Mouse (Mus musculus) hindbrain, embryonic 12.5 days (tissue): ENCODE measurements around the gene 1700001L19Rik. TPM values are rescaled to one million over a fixed set of nuclear protein-coding genes. Genes with fewer than 3 reads are reported as not detected.

Experiments used
- ATAC-seq: fragments of 200-750 bp; cut with Nextera tagmentation; 2 replicates; pipeline ENCODE4 v1.8.0; 2017; ENCODE audit warnings: moderate TSS enrichment; ENCODE audit not compliant: low FRiP score
- H3K27ac ChIP-seq: fragments of 300-500 bp; sonication (generic); 2 replicates; pipeline ENCODE4 v1.5.1; 2016; ENCODE audit warnings: mild to moderate bottlenecking
- H3K27me3 ChIP-seq: fragments of 300-500 bp; sonication (generic); 2 replicates; pipeline ENCODE4 v1.6.1; 2016; ENCODE audit warnings: mild to moderate bottlenecking
- H3K36me3 ChIP-seq: fragments of 300-500 bp; sonication (generic); 2 replicates; pipeline ENCODE4 v1.6.1; 2016; ENCODE audit warnings: mild to moderate bottlenecking
- H3K4me1 ChIP-seq: fragments of 300-500 bp; sonication (generic); 2 replicates; pipeline ENCODE4 v1.6.1; 2016
- H3K4me2 ChIP-seq: fragments of 300-500 bp; sonication (generic); replicated peaks from 2 replicates; pipeline ENCODE4 v1.6.1; 2016; ENCODE audit warnings: mild to moderate bottlenecking
- H3K4me3 ChIP-seq: fragments of 300-500 bp; sonication (generic); 2 replicates; pipeline ENCODE4 v1.5.1; 2016; ENCODE audit warnings: mild to moderate bottlenecking
- H3K9ac ChIP-seq: fragments of 300-500 bp; sonication (generic); 2 replicates; pipeline ENCODE4 v1.6.1; 2016; ENCODE audit warnings: mild to moderate bottlenecking, moderate library complexity
- H3K9me3 ChIP-seq: fragments of 300-500 bp; sonication (generic); replicated peaks from 2 replicates; pipeline ENCODE4 v1.6.1; 2016; ENCODE audit warnings: mild to moderate bottlenecking
- WGBS: fragments of 180-500 bp; shearing (Covaris S2); methylation state at CpG from one replicate; pipeline ENCODE4 v1.1.7; 2016; 5-methylcytosine and 5-hydroxymethylcytosine counted together
- polyA plus RNA-seq: library from polyadenylated mRNA; unstranded; fragments of >200 nt; fragmentation: Nextera tagmentation; extraction: Ambion mirVana; gene quantifications from 2 replicates; pipeline ENCODE4 v1.2.1, GENCODE M21; 2016

1700001L19Rik gene
- polyA plus RNA-seq, 1 experiment from 2014 or later: 1.3 TPM

DNA sequence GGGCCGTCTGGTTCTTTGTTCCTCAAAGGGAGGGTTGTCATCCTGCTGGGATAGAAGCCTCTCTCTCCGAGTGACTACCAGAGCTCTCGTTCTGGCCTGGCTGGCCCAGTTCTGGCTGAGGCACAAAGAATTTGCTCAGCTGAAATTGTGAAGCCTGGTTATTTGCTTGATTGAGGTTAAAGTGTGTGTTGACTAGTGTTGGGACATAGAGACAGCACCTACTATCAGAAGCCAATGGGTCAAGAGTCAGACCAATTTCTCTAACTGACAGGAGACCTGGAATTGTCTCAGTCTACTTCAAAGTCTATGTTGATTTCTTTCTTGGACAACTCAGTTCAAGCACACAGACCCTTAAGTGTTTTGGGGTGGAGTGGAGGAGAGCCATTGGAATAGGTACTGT, 29.8 kb downstream of the 1700001L19Rik start:
- WGBS: 72% methylated on average over 3 of the region's 3 CpGs

DNA sequence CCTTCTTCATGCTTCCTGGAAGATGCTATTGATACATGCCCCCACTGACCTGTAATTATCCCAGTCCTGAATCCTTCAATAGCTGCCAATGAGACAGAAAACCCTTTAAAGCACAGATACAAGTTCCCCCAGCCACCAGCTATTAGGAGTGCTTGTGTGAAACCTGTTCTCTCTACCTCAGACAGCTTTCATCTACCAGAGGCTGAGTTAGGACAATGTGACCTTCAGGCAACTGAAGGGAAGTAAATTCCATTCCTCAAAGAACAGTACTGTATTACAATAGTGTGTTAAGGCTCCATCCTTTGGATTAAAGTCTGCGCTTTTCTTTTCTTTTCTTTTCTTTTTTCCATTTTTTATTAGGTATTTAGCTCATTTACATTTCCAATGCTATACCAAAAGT, 45.6 kb downstream of the 1700001L19Rik start:
- Histone ChIP-seq H3K4me3 (no peak overlapping the region), H3K36me3 (no peaks in the 10 kb centered on the region), H3K27ac (no peak overlapping the region), H3K9me3 (no peaks in the 10 kb centered on the region), H3K27me3 (no peaks in the 10 kb centered on the region), H3K9ac (no peak overlapping the region), H3K4me1 (no peaks in the 10 kb centered on the region), H3K4me2 (no peak overlapping the region)
- no peak for ATAC-seq
- WGBS: 100% methylated on average over 1 of the region's 1 CpGs

More for the DNA sequence above, 29.8 kb downstream of the 1700001L19Rik start:
- H3K27ac ChIP-seq: no peak overlapping the region
- H3K9me3 ChIP-seq: 0 out of 2 replicates have a peak, but pooled peaks cover 6% of the 10 kb centered on the region
- H3K4me3 ChIP-seq: no peak overlapping the region
- no peaks in the 10 kb centered on the region for H3K4me1 ChIP-seq
- no peak overlapping the region for H3K9ac ChIP-seq
- H3K4me2 ChIP-seq: no peak overlapping the region
- H3K36me3 ChIP-seq: no peaks in the 10 kb centered on the region
- no peak for ATAC-seq
- H3K27me3 ChIP-seq: no peaks in the 10 kb centered on the region

Other genes with a start within 250 kb of the 1700001L19Rik start
- 16.1 and 16.3 TPM in 2 replicates for gene Mtrr, start 15.3 kb upstream of the 1700001L19Rik start, polyA plus RNA-seq
- 26.8 and 34.9 TPM in 2 replicates for gene Fastkd3, start 15.2 kb upstream of the 1700001L19Rik start, polyA plus RNA-seq